Mouse (Mus musculus) embryonic facial prominence, embryonic 12.5 days (tissue): ENCODE results near the gene Tmem258. TPM values are rescaled to one million over a fixed set of nuclear protein-coding genes. Genes with fewer than 3 reads are reported as not detected.

ENCODE experiments used
- ATAC-seq: fragments of 200-750 bp; cut with Nextera tagmentation; 2 replicates; pipeline ENCODE4 v1.8.0; 2017; ENCODE audit not compliant: insufficient number of reproducible peaks, insufficient read depth, low FRiP score, low TSS enrichment
- H3K27ac ChIP-seq: fragments of 300-500 bp; sonication (generic); 2 replicates; pipeline ENCODE4 v1.5.1; 2016; ENCODE audit warnings: mild to moderate bottlenecking
- H3K27me3 ChIP-seq: fragments of 300-500 bp; sonication (generic); 2 replicates; pipeline ENCODE4 v1.6.1; 2016; ENCODE audit warnings: mild to moderate bottlenecking, moderate library complexity
- H3K36me3 ChIP-seq: fragments of 300-500 bp; sonication (generic); 2 replicates; pipeline ENCODE4 v1.6.1; 2016; ENCODE audit warnings: mild to moderate bottlenecking
- H3K4me1 ChIP-seq: fragments of 300-500 bp; sonication (generic); 2 replicates; pipeline ENCODE4 v1.6.1; 2016
- H3K4me2 ChIP-seq: fragments of 300-500 bp; sonication (generic); replicated peaks from 2 replicates; pipeline ENCODE4 v1.6.1; 2016; ENCODE audit warnings: mild to moderate bottlenecking, moderate library complexity
- H3K4me3 ChIP-seq: fragments of 300-500 bp; sonication (generic); 2 replicates; pipeline ENCODE4 v1.5.1; 2016; ENCODE audit warnings: mild to moderate bottlenecking
- H3K9ac ChIP-seq: fragments of 300-500 bp; sonication (generic); 2 replicates; pipeline ENCODE4 v1.6.1; 2016; ENCODE audit warnings: mild to moderate bottlenecking, moderate library complexity
- H3K9me3 ChIP-seq: fragments of 300-500 bp; sonication (generic); 2 replicates; pipeline ENCODE4 v1.6.1; 2016; ENCODE audit warnings: mild to moderate bottlenecking, moderate library complexity
- WGBS: fragments of 180-500 bp; shearing (Covaris S2); methylation state at CpG from one replicate; pipeline ENCODE4 v1.1.7; 2016; 5-methylcytosine and 5-hydroxymethylcytosine counted together
- polyA plus RNA-seq: library from polyadenylated mRNA; unstranded; fragments of >200 nt; fragmentation: Nextera tagmentation; extraction: Ambion mirVana; gene quantifications from 2 replicates; pipeline ENCODE4 v1.2.1, GENCODE M21; 2016

The Tmem258 gene
- polyA plus RNA-seq, 1 experiment from 2014 or later: 389 TPM

DNA sequence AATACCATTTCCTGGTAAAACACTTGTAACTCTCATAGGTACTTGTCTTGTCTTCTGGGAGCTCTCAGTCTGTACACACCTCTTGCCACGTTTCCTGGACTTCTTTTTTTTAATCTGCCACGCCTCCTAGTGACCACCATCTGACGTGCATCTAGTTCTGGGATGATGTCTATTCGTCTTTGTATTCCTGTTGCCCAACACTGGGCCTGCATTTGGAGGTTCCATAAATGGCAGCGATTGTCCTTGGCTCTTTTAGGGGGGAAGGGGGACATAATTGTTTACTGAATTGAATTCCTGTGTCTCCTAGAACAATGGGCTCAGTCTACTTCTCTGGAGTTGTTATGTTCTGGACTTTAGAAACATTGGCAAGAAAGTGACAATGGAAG, 795 bp downstream of the Tmem258 start:
- Histone ChIP-seq H3K4me2 (peak overlapping the region; percentile 96), H3K9ac (peak overlapping the region; percentile 88), H3K36me3 (peaks cover 52% of the 10 kb centered on the region), H3K4me1 (peaks cover 15% of the 10 kb centered on the region), H3K27ac (peak overlapping the region; percentile 70; the same call in 1 of the 2 replicates), H3K4me3 (peak overlapping the region; percentile 97), H3K9me3 (no peaks in the 10 kb centered on the region), H3K27me3 (no peaks in the 10 kb centered on the region)
- WGBS: 2% methylated on average over 5 of the region's 5 CpGs
- ATAC-seq: no peak

DNA sequence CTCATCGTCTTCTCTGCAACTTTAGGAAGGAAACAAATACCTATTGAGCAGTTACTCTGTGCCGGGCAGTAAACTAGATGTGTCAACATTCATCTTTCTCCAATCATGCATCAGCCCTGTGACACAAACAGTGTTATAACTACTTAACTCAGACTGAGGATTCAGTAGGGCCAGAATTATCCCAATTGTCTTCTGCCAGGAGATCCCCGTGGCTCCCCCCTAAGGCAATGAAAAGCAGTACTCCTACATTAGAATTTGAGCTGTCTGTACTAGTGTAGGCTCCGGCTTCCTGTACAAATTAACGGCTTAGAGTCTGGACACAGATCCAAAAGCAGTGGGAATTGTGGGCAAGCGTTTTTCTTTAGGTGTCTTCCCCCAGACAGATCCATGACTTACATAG, 1.2 kb downstream of the Tmem258 start:
- no peak overlapping the region for H3K27ac ChIP-seq
- H3K4me1 ChIP-seq: peaks cover 15% of the 10 kb centered on the region
- peaks cover 52% of the 10 kb centered on the region for H3K36me3 ChIP-seq
- peak overlapping the region; percentile 88 for H3K9ac ChIP-seq
- peak overlapping the region; percentile 96 for H3K4me2 ChIP-seq
- WGBS: 65% methylated on average over 6 of the region's 6 CpGs
- no peaks in the 10 kb centered on the region for H3K27me3 ChIP-seq
- no peak for ATAC-seq
- no peaks in the 10 kb centered on the region for H3K9me3 ChIP-seq
- peak overlapping the region; percentile 97 for H3K4me3 ChIP-seq

DNA sequence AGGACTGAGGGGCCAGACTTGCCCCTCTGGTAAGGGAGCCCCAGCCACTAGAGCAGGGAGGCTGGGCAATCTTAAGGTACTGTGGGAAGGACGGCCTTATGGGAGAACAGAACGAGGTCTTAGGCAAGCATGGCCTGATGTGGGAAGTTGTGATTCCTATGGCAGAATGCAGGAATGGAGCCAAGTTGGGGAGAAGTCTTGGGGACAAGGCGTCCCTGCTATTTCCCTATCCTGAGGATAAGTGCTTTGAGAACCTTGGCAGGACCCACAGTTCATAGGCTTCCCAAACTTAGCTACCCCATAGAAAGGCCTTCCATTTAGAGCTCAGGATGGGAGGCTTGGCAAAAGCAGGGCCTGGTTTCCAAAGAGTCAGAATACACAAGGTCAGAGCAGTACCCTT, 5.0 kb downstream of the Tmem258 start:
- WGBS: 83% methylated on average over 3 of the region's 3 CpGs
- Histone ChIP-seq H3K9ac (no peak overlapping the region), H3K27me3 (no peaks in the 10 kb centered on the region), H3K36me3 (peaks cover 69% of the 10 kb centered on the region), H3K4me1 (peaks cover 6% of the 10 kb centered on the region), H3K4me3 (no peak overlapping the region), H3K4me2 (no peak overlapping the region), H3K27ac (no peak overlapping the region), H3K9me3 (no peaks in the 10 kb centered on the region)
- ATAC-seq: no peak

DNA sequence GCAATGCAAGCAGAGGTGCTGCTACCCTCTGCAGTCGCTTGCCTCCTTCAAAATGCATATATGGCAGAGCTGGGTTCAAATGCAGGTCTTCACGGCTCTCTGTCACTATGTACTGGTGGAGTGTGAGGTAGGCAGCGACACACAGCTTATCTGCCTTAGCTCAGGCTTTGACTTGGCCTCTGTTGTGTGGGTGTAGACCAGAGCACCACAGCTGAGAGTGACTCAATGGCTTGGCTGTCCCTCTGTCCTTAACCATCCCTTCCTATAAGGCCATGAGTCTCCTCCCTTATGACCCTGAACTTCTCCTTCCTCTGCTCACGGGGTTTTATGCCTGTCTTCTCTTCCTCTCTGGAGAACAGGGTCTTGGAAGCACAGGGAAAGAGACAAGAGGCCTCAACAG, 7.1 kb downstream of the Tmem258 start:
- WGBS: 90% methylated on average over 4 of the region's 4 CpGs

DNA sequence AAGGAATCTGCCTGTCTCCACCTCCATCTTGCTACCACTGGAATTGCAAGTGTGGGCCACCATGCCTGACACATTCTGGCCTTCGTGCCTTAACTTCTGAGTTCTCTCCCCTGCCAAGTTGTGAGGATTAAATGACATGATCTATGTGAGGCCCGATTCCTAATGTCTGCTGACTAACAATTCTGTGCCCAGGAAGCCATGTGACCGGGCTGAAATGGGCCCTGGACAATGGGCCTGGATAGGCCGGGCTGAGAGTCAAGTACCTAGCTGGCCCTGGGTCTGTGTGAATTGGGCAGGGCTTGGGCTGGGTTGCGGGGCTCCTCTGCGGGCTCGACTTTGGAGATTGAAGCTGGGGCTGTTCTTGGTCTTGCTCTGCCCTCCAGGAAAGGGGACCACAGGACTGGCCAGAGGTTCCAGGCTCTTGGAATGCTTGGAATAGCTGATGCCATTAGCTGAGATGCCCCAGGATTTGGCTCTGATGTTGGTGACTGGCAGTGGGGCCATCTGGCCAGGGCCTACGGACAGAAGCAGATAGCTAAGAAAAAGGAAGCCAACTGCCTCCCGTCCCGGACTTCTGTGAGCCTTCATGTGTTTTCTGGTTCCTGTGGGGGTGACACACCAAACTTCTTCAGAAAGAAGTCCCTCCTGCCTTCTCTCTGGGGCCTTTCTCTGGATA, 10.1 kb downstream of the Tmem258 start:
- H3K9ac ChIP-seq: no peak overlapping the region
- H3K4me3 ChIP-seq: no peak overlapping the region
- no peak overlapping the region for H3K4me2 ChIP-seq
- no peak overlapping the region for H3K27ac ChIP-seq
- no peaks in the 10 kb centered on the region for H3K27me3 ChIP-seq
- no peaks in the 10 kb centered on the region for H3K4me1 ChIP-seq
- 93% methylated on average over 10 of the region's 10 CpGs for WGBS
- peaks cover 42% of the 10 kb centered on the region for H3K36me3 ChIP-seq
- no peak for ATAC-seq
- H3K9me3 ChIP-seq: no peaks in the 10 kb centered on the region

More for the DNA sequence above, 7.1 kb downstream of the Tmem258 start:
- no peak overlapping the region for H3K27ac ChIP-seq
- no peak for ATAC-seq
- H3K27me3 ChIP-seq: no peaks in the 10 kb centered on the region
- H3K9me3 ChIP-seq: no peaks in the 10 kb centered on the region
- H3K9ac ChIP-seq: no peak overlapping the region
- peaks cover 69% of the 10 kb centered on the region for H3K36me3 ChIP-seq
- no peak overlapping the region for H3K4me2 ChIP-seq
- no peaks in the 10 kb centered on the region for H3K4me1 ChIP-seq
- no peak overlapping the region for H3K4me3 ChIP-seq

DNA sequence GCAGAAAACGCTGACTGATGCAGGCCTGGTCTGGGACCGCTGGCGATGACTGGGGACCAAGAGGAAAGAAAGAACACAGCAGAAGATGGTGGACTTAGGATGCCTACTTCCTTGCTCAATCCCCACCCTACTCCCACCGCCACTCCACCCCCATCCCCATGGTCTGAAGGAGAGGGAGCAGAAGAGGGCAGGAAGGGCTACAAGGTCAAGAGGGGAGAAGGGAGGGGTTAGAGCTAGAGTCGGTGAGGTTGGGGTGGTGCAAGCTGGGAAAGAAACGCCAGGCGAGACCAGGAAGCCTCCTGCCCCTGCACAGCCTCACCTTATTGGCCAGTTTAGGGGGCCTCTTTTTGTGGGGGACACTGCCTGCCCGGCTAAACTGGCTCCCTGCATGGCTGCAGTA, 12.3 kb downstream of the Tmem258 start:
- no peaks in the 10 kb centered on the region for H3K4me1 ChIP-seq
- WGBS: 79% methylated on average over 8 of the region's 8 CpGs
- H3K4me3 ChIP-seq: no peak overlapping the region
- ATAC-seq: no peak
- H3K27me3 ChIP-seq: no peaks in the 10 kb centered on the region
- H3K27ac ChIP-seq: no peak overlapping the region
- H3K4me2 ChIP-seq: no peak overlapping the region
- H3K36me3 ChIP-seq: peaks cover 21% of the 10 kb centered on the region
- H3K9me3 ChIP-seq: no peaks in the 10 kb centered on the region
- no peak overlapping the region for H3K9ac ChIP-seq

DNA sequence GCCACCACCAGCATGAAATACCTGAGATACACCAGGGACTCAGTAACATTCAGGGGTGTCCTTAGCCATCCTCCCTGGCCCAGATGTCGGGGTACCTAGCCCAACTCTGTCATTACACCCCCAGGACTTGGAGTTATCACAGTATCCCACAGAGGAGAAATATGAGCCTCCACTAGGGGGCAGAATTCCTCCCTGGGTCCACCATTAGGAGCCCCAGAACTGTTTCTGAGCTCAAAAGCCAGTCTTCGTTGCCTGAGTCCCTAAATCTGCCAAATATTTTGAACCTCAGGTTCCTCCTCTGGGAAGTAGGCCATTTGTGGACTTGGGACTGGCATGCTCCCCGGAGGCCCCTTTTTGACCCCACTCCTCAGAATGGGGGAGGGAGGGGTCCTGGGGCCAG, 15.3 kb downstream of the Tmem258 start:
- ATAC-seq: no peak
- Histone ChIP-seq H3K4me1 (no peaks in the 10 kb centered on the region), H3K9ac (no peak overlapping the region), H3K27ac (no peak overlapping the region), H3K4me2 (no peak overlapping the region), H3K27me3 (no peaks in the 10 kb centered on the region), H3K36me3 (no peaks in the 10 kb centered on the region), H3K9me3 (no peaks in the 10 kb centered on the region), H3K4me3 (no peak overlapping the region)
- 61% methylated on average over 3 of the region's 3 CpGs for WGBS

DNA sequence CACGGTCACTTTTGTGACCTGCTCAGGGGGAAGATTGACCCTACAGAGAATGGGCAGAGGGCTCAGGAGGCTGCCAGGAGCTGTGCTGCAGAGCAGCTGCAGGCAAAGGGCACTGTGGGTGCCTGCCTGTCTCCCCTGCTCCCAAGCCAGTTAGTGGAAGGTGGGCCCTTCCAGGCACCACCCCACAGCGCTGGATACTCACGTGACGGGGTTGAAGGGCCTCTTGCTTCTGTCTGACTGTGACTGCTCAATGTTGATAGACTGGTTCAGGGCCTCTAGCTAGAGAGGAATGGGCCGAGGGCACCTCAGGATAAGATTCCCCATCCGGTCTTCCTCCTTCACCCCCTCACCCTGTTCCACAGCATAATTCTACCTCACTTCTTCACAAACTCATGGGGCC, 15.8 kb downstream of the Tmem258 start:
- no peaks in the 10 kb centered on the region for H3K9me3 ChIP-seq
- WGBS: 73% methylated on average over 6 of the region's 6 CpGs
- H3K27me3 ChIP-seq: no peaks in the 10 kb centered on the region
- peaks cover 5% of the 10 kb centered on the region; the same call in 1 of the 2 replicates for H3K4me1 ChIP-seq
- no peak overlapping the region for H3K27ac ChIP-seq
- H3K9ac ChIP-seq: no peak overlapping the region
- no peak overlapping the region for H3K4me3 ChIP-seq
- ATAC-seq: no peak
- no peaks in the 10 kb centered on the region for H3K36me3 ChIP-seq
- H3K4me2 ChIP-seq: no peak overlapping the region

DNA sequence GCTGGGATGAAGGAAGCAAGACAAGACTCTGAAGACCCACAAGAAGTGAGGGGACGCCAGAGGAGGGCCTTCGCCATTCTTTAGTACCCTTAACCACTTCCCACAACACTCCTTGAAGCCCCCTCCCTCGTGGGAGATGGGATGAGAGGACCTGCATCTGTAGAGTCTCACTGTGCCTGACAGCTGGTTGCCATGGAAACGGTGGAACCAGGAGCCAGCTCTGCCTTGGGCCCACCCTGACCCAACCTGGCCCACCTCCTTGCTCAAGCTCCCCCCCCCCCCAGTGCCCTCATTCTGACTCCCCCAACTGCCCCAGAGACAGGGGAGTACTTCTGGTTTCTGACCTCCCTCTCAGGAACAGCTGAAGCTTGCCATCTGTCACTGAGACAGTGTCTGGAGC, 17.8 kb downstream of the Tmem258 start:
- H3K4me1 ChIP-seq: peaks cover 13% of the 10 kb centered on the region
- H3K9ac ChIP-seq: no peak overlapping the region
- H3K27me3 ChIP-seq: no peaks in the 10 kb centered on the region
- H3K4me2 ChIP-seq: no peak overlapping the region
- no peaks in the 10 kb centered on the region for H3K36me3 ChIP-seq
- H3K9me3 ChIP-seq: no peaks in the 10 kb centered on the region
- 64% methylated on average over 4 of the region's 4 CpGs for WGBS
- no peak overlapping the region for H3K4me3 ChIP-seq
- H3K27ac ChIP-seq: no peak overlapping the region
- ATAC-seq: no peak

DNA sequence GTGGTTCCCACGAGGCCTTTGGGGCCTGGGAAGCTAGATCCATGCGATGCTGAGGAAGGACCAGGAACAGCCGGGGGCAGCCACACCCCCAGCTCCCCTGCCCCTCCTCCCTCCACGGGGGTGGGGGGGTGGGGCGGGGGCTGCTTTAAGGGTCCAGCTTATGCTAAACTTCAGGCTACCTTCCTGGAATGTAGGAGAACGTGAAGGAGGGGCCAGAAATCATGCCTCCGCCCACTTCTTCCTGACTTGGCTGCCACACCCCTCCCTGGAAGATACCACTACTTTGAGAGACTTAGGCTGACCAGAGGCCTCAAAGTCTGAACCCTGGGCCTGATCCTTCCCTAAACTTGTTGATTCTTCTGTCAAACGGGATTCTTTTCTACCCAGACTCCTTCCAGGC, 18.8 kb downstream of the Tmem258 start:
- no peaks in the 10 kb centered on the region for H3K36me3 ChIP-seq
- no peak overlapping the region for H3K4me3 ChIP-seq
- peaks cover 13% of the 10 kb centered on the region for H3K4me1 ChIP-seq
- no peaks in the 10 kb centered on the region for H3K9me3 ChIP-seq
- H3K9ac ChIP-seq: no peak overlapping the region
- 35% methylated on average over 7 of the region's 8 CpGs for WGBS
- H3K27ac ChIP-seq: no peak overlapping the region
- H3K27me3 ChIP-seq: no peaks in the 10 kb centered on the region
- no peak overlapping the region for H3K4me2 ChIP-seq
- ATAC-seq: no peak

DNA sequence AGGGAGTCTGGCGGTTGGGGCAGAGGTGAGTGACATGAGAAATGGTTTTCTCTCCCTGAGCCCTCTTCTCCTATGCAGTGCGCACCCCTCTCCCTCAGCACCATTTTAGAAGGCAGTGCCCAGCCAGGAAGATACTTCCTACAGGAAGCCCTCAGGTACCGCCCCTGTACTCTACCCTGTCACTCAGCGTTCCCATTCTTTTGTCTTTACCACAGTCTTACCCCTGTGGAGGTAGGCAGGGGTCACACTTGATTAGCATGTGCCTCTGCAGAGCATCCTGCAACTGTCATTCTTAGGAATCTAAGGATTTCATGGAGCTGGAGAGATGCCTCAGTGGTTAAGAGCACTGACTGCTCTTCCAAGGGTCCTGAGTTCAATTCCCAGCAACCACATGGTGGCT, 19.7 kb downstream of the Tmem258 start:
- Histone ChIP-seq H3K4me2 (no peak overlapping the region), H3K9me3 (no peaks in the 10 kb centered on the region), H3K4me1 (peaks cover 13% of the 10 kb centered on the region), H3K27me3 (no peaks in the 10 kb centered on the region), H3K36me3 (no peaks in the 10 kb centered on the region), H3K9ac (no peak overlapping the region), H3K27ac (no peak overlapping the region), H3K4me3 (no peak overlapping the region)
- no peak for ATAC-seq
- 62% methylated on average over 4 of the region's 4 CpGs for WGBS

DNA sequence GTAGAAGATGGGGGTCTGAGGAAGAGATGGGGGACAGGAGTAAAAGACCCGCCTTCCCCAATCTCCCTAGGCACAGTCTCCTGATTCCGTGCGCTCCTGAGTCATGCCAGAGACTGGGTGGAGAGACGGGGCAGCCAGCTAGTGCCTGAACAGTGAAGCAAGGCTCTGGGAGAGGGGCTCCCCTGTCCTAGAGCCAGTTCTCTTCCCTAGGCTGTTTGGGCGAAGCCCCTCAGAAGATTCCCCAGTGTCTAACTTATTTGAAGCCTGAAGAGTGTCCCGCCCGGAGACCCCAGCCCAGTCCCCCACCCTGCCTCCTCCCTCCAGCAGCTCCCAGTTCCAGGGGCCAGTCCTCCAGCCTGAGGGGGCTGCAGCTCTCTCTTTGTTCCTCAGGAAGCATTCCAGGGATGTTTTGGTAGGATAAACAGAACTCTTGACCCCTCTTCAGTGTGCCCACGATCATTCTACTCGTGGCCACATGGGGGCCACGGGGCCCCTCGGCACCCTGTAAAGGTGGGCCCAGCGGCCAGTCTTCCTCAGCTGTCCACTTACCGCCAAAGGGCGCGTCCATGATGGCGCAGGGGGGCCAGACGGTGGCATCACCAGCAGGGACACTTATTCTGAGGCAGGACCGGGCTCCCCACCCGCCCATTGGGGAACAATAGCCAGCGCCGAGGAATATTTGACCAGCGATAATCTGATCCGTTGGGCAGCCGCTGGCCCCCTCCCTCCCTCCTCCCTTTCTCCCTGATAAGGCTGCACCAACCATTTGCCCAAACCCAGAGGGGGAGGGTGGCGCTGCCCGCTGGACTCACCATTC, 21.0 kb downstream of the Tmem258 start:
- ATAC-seq: no peak
- Histone ChIP-seq H3K4me2 (peak overlapping the region; percentile 32), H3K4me3 (no peak overlapping the region), H3K36me3 (no peaks in the 10 kb centered on the region), H3K27me3 (no peaks in the 10 kb centered on the region), H3K9ac (peak overlapping the region; percentile 24; the same call in 1 of the 2 replicates), H3K27ac (peak overlapping the region; percentile 41; the same call in 1 of the 2 replicates), H3K4me1 (peaks cover 13% of the 10 kb centered on the region), H3K9me3 (no peaks in the 10 kb centered on the region)
- WGBS: 30% methylated on average over 26 of the region's 26 CpGs
